30 mouse cellular contexts compared by ENCODE assay signal in the genomic region with DNA sequence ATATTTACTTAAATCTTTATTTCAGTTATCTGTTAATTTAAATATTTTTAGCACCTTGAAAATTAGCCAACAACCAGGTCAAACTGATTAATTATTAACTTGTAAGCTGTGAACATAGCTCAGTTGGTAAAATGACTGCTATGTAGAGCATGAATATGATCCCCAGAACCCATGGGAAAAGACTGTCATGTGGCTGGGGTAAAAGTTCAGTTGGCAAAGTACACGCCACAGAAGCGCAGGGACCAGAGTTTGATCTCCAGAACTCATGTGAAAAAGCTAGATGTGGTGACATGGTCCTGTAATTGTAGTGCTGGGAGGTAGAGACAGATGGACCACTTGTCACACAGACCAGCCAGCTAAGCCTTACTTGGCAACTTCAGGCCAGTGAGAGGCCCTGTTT.
DNase-seq lines count a peak whose midpoint lies in the region; ATAC-seq lines count a peak whose summit lies in the region.
"Had no signal": no experiment of that assay in that cellular context is flagged by ENCODE, and none has a peak within 500 bp of the region (broad histone marks: within the 10 kb centered on the region; RNA-seq: fewer than 3 reads in every experiment).

No protein-coding gene starts in this region.

- no peak for ATAC-seq in kidney, embryonic 14.5 days (ENCODE audit: low FRiP score, low TSS enrichment)
- ATAC-seq in kidney, embryonic 15.5 days (replicated peaks; ENCODE audit: low FRiP score) = no peak
- ATAC-seq: forebrain, embryonic 15.5 days; hindbrain, embryonic 16.5 days had no signal

- H3K27ac ChIP-seq in kidney, embryonic 14.5 days (ENCODE audit: low read depth, low read length) = no peak overlapping the region
- H3K27ac ChIP-seq in kidney, embryonic 15.5 days = no peak overlapping the region
- H3K27ac ChIP-seq: embryonic facial prominence, embryonic 10.5 days; embryonic facial prominence, embryonic 13.5 days; forebrain, embryonic 12.5 days; forebrain, embryonic 15.5 days; heart, embryonic 15.5 days; hindbrain, embryonic 10.5 days; hindbrain, embryonic 13.5 days had no signal

- no peaks in the 10 kb centered on the region for H3K4me1 ChIP-seq in kidney, embryonic 14.5 days (ENCODE audit: control insufficient read depth, insufficient read depth, low read length)
- no peaks in the 10 kb centered on the region for H3K4me1 ChIP-seq in kidney, embryonic 15.5 days
- H3K4me1 ChIP-seq: embryonic facial prominence, embryonic 10.5 days; embryonic facial prominence, embryonic 13.5 days; forebrain, embryonic 12.5 days; forebrain, embryonic 15.5 days; heart, embryonic 12.5 days; heart, embryonic 15.5 days; hindbrain, embryonic 10.5 days; hindbrain, embryonic 13.5 days had no signal

- H3K9me3 ChIP-seq in kidney, embryonic 14.5 days (ENCODE audit: control insufficient read depth, low read length) = no peaks in the 10 kb centered on the region
- H3K9me3 ChIP-seq in kidney, embryonic 15.5 days (replicated peaks) = no peaks in the 10 kb centered on the region
- H3K9me3 ChIP-seq: embryonic facial prominence, embryonic 10.5 days; embryonic facial prominence, embryonic 13.5 days; forebrain, embryonic 12.5 days; forebrain, embryonic 15.5 days; G1E; heart, embryonic 12.5 days; heart, embryonic 15.5 days; hindbrain, embryonic 10.5 days; hindbrain, embryonic 13.5 days had no signal

- 80% methylated on average over 2 of the region's 2 CpGs for WGBS in kidney, embryonic 14.5 days
- WGBS in kidney, embryonic 15.5 days = 89% methylated on average over 2 of the region's 2 CpGs

- H3K9ac ChIP-seq in kidney, embryonic 14.5 days (ENCODE audit: low read depth, low read length) = no peak overlapping the region
- no peak overlapping the region for H3K9ac ChIP-seq in kidney, embryonic 15.5 days
- H3K9ac ChIP-seq: embryonic facial prominence, embryonic 13.5 days; forebrain, embryonic 12.5 days; forebrain, embryonic 15.5 days; heart, embryonic 12.5 days; heart, embryonic 15.5 days; hindbrain, embryonic 13.5 days had no signal

- no peak overlapping the region for H3K4me3 ChIP-seq in kidney, embryonic 14.5 days (ENCODE audit: low read length)
- no peak overlapping the region for H3K4me3 ChIP-seq in kidney, embryonic 15.5 days (replicated peaks)
- H3K4me3 ChIP-seq: embryonic facial prominence, embryonic 10.5 days; embryonic facial prominence, embryonic 13.5 days; erythroblast, embryonic 14.5 days; forebrain, embryonic 12.5 days; forebrain, embryonic 15.5 days; heart, embryonic 12.5 days; heart, embryonic 15.5 days; hindbrain, embryonic 10.5 days; hindbrain, embryonic 13.5 days had no signal

- H3K4me2 ChIP-seq in kidney, embryonic 14.5 days (replicated peaks; ENCODE audit: low read depth, low read length) = no peak overlapping the region
- H3K4me2 ChIP-seq in kidney, embryonic 15.5 days = no peak overlapping the region
- H3K4me2 ChIP-seq: embryonic facial prominence, embryonic 13.5 days; forebrain, embryonic 12.5 days; forebrain, embryonic 15.5 days; heart, embryonic 12.5 days; heart, embryonic 15.5 days; hindbrain, embryonic 13.5 days had no signal

- DNase-seq in kidney, adult 11 months = peak; percentile 3
- DNase-seq in kidney, adult 8-10 months = peak; percentile 13 to 51
- peak; percentile 0 for DNase-seq in kidney, postnatal 14 days
- DNase-seq in adrenal gland, postnatal 14 days = no peak
- DNase-seq: adrenal gland, adult 2 months; adrenal gland, postnatal 25 days; B cell, adult 2 months; cerebellum, adult 11-12 months; cerebellum, adult 8-10 months; cerebellum, postnatal 10 days; cerebellum, postnatal 36 days; embryo, embryonic 11 days; gastrocnemius, postnatal 25 days; heart, adult 18-20 months; heart, postnatal 10 days; heart, postnatal 36 days had no signal

- H3K36me3 ChIP-seq in kidney, embryonic 14.5 days (ENCODE audit: control insufficient read depth, insufficient read depth, low read length) = no peaks in the 10 kb centered on the region
- no peaks in the 10 kb centered on the region for H3K36me3 ChIP-seq in kidney, embryonic 15.5 days
- H3K36me3 ChIP-seq: embryonic facial prominence, embryonic 10.5 days; embryonic facial prominence, embryonic 13.5 days; forebrain, embryonic 12.5 days; forebrain, embryonic 15.5 days; G1E; heart, embryonic 12.5 days; heart, embryonic 15.5 days; hindbrain, embryonic 10.5 days; hindbrain, embryonic 13.5 days had no signal

- no peaks in the 10 kb centered on the region for H3K27me3 ChIP-seq in kidney, embryonic 14.5 days (ENCODE audit: control insufficient read depth, insufficient read depth, low read length)
- no peaks in the 10 kb centered on the region for H3K27me3 ChIP-seq in kidney, embryonic 15.5 days
- H3K27me3 ChIP-seq: CH12.LX; embryonic facial prominence, embryonic 13.5 days; forebrain, embryonic 12.5 days; forebrain, embryonic 15.5 days; heart, embryonic 12.5 days; heart, embryonic 15.5 days; hindbrain, embryonic 13.5 days had no signal
